Mouse (Mus musculus) monocyte, adult 2 months (primary cell): ENCODE measurements around the gene Fuz.
"Not testable (repeated sequence)": the region's sequence is repeated elsewhere in the genome, so short reads cannot be mapped to it uniquely, and the experiment has no call there.

Experiments
- DNase-seq, 2 experiments: peaks; one replicate each; pipeline ENCODE4 v3.0.0; 2022; ENCODE audit warnings: low spot score in 2 of 2, low read depth in 1 of 2

Fuz gene

GRCm38 (mm10) chr7:44860576-44861428, 35.1 kb upstream of the Fuz start:
- DNase-seq: peak in 1 of 2 experiments; percentile 33

GRCm38 (mm10) chr7:44861429-44861816, 34.5 kb upstream of the Fuz start:
- no peak for DNase-seq

GRCm38 (mm10) chr7:44862434-44862833, 33.4 kb upstream of the Fuz start:
- DNase-seq: no peak

- DNase-seq: no peak
These were observed 32.7 kb upstream of the Fuz start for GRCm38 (mm10) chr7:44863210-44863609.

- DNase-seq: no peak
These were observed 31.8 kb upstream of the Fuz start for GRCm38 (mm10) chr7:44863982-44864494.

- no peak for DNase-seq
These were observed 31.0 kb upstream of the Fuz start for GRCm38 (mm10) chr7:44864595-44865542.

GRCm38 (mm10) chr7:44866276-44867009, 29.4 kb upstream of the Fuz start:
- peak in 1 of 2 experiments; percentile 52 for DNase-seq

- no peak for DNase-seq
These were observed 28.7 kb upstream of the Fuz start for GRCm38 (mm10) chr7:44867010-44867702.

- no peak for DNase-seq
These were observed 28.1 kb upstream of the Fuz start for GRCm38 (mm10) chr7:44867802-44868201.

- DNase-seq: no peak
These were observed 27.4 kb upstream of the Fuz start for GRCm38 (mm10) chr7:44868465-44868864.

- DNase-seq: no peak
These were observed 26.8 kb upstream of the Fuz start for GRCm38 (mm10) chr7:44868919-44869696.

GRCm38 (mm10) chr7:44869697-44870528, 26.0 kb upstream of the Fuz start, which contains the start of gene Ptov1:
TSS of gene Ptov1 (minus strand) at chr7:44869788.
- peak; percentile 73 to 79 for DNase-seq

- no peak for DNase-seq
These were observed 25.3 kb upstream of the Fuz start for GRCm38 (mm10) chr7:44870614-44871013.

GRCm38 (mm10) chr7:44871181-44871580, 24.7 kb upstream of the Fuz start:
- DNase-seq: no peak

GRCm38 (mm10) chr7:44871774-44872173, 24.1 kb upstream of the Fuz start:
- DNase-seq: not testable (repeated sequence)

- no peak for DNase-seq
These were observed 18.0 kb upstream of the Fuz start for GRCm38 (mm10) chr7:44877833-44878232.

GRCm38 (mm10) chr7:44883036-44883435, 12.8 kb upstream of the Fuz start:
- DNase-seq: no peak

GRCm38 (mm10) chr7:44884637-44885036, 11.2 kb upstream of the Fuz start:
- DNase-seq: no peak

- no peak for DNase-seq
These were observed 8.9 kb upstream of the Fuz start for GRCm38 (mm10) chr7:44886964-44887363.
